Mouse (Mus musculus) urinary bladder, postnatal 25 days (tissue): ENCODE results near the gene Sec63.
A peak's percentile ranks its signal among the peaks of the same experiment; 100 is the strongest.

Source experiments
- DNase-seq: peaks from one replicate; pipeline ENCODE4 v3.0.0; 2022; ENCODE audit warnings: low spot score

Sec63 gene

DNA sequence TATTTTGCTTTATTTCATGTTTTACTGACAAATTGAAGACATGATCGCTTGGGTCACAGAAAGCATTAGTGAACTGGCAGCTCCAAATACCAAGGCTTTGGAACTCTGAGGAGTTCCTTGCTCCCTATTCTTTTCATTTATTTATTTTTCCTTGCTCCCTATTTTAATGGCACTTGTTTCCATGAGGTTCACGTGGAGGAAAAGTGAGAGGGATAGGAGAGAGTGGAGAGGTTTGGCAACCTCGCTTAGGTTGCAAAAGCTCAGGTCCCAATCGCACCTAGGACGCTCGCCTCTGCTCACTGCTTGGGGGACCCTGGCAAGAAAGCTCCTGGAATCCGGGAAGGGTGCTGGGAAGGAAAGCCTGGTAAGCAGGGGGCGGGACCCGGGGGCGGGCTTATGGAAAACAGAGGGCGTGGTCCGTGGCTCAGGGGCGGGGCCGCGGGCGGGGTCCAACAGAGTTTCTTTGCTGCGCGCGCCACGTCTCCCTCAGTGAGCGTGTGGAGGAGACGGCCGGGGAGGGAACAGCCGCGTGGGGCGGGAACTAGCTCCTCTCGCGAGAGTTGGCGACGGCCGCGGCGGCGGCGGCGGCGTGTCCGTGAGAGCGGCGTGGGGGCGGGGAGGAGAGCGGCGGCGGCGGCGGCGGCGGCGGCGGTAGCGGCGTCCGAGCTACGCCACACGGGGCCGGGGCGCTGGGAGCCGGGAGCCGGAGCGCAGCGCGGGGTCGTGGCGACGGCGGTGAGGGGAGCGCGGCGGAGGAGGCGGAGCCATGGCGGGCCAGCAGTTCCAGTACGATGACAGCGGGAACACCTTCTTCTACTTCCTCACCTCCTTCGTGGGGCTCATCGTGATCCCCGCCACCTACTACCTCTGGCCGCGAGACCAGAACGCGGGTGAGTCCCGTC, at the start of gene Sec63:
Gene Sec63 (plus strand): TSS at position 498 of the 902 bp plus-strand sequence.
- DNase-seq, result peak; percentile 98

DNA sequence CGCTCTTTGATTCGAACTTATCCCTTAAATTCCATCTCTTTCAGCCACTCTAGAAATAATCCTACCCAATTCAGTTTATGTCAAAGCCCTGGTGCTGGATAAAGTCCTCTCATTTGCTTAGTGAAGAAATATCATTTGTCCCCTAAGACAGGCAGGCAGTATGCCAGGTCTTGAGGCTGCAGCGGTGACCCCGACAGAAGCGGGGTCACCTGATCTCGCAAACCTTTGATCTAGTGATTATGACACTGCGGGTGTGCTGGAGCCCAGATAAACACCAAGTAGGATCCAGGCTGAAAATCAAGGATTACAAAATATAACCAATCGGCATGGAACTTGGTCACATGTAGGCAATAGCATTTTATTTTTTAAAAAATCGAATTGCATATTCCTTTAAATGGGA, 46.6 kb upstream of the Sec63 start:
- DNase-seq, result no peak

DNA sequence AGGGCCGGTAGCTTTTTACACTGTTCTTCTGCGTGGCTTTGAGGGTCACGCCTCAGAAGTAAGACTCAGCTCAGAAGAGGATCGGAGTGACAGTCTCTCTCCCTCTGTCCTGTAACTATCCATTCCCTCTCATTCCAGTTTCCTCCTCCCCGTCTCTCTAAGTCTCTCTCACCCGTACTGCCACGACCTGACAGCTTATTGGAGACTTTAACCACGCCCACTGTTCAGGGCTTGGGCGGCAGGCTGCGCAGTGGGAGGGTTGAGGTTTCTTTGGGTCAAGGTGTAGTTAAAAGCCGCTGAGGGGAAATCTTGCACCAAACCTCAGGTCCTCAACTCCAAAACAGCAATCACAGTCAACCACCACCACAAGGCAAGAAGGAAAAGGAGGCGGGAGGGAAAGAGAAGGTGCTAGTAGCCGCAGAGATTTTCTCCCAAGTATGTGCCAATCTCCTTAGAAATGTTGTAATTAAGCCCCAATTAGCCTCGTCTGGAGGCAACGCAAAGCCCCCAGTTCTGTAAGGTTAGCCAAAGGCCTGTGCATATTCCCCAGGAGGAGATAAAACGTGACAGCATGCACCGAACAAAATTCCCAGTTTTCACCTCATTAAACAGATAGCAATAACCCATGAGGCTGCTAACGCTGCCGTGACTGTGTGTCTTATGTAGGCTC, 45.8 kb upstream of the Sec63 start:
- DNase-seq, result no peak

DNA sequence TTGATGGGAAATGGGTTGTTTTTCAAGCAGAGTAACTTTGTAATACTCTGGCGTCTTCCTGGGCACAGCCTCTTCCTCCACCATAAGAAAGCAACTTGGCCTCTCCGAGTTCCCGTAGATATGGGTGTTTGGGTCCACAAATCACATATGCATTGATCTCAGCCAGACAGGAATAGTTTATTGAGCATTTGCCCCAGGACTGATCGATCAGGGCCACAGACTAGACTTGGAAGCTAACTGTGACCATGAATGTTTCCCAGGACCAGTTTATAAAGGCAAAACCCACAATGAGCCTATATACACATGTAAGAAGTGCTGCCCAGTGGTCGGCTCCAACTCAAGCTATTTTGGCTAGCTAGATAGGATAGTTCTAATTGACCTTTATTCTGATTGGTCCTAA, 39.2 kb upstream of the Sec63 start:
- no peak for DNase-seq

DNA sequence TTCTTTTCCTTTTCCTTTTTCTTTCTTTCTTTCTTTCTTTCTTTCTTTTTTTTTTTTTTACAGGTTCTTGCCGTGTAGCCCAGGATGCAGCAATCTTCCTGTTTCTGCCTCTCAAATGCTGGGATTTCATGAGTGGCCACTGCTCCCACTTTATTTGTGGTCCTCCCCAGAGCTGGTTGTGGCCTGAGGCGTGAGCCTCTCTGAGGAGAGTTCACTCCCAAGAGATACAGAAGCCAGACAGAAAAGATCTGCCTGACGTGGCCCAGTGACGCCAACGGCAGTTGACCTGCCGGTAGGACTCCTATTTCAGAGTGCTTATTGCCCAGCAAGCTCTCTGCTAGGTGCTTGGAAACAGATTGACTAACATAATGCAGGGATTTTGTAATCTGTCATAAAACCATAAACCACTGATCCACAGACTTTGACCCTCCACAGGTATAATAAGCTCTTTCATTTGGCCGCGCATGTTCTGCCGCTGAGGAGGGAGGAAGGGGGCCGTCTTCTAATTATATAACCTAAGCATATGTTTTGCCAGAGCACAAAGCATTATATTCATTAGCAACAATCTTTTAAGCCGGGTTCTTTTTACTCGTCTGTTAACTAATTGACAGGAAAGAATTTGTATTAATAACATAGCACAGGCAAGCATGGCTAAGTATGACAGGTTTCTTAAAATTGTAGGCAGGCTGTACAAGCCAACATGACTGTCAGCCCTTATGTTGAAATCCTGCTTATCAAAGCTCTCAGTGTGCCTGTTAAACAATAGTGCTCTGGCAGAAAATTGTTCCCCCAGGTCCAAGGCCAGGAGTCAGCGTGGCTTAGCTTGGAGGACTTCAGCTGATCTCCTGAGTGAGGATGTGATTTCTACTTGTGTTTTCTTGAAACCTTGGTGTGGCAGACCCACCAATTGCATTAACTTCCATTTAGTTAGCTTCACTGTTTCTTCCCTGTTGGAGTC, 37.7 kb upstream of the Sec63 start:
- DNase-seq, result no peak

DNA sequence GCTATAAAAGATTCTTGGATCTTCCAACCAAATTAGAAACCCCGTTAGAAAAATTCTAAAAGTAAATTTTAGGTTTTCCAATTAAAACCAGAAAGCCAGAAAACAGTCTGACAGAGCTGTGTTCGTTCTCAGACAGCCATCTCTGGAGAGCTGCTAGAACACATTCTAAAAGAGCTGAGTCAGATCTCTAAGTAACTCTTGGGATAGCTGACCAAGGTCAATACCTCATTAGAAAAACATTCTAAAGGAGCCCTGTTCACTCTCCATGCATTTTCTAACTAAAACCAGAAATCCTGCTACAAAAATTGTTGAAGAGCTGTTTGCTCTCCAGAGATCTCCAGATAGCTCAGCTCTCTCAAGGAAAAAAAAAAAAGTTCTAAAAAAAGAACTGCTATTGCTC, 31.7 kb upstream of the Sec63 start:
- no peak for DNase-seq

DNA sequence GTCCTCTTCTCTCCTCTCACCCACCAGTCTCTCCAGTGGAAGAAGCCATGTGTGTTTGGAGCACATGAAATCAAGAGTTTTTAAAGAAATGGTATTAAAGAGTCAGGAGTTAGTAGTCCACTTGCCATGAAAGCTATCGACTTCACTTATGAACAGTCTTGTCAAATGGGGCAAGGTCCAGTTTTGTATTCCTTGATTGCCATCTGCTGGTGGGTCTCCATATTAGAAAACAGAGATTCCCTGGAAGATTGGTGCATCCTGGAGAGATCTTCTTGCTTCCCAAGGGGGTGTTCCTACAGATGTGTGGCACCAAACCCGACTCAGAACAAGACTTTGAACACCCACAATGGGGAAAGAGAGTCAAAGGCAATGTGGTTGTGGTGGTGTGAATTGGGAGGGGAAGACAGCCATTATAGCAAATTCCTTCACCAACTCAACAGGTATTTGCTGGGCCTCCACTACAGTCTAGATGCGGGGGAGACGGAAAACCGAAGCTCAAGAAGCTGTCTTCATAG, 26.7 kb upstream of the Sec63 start:
- DNase-seq, result no peak

DNA sequence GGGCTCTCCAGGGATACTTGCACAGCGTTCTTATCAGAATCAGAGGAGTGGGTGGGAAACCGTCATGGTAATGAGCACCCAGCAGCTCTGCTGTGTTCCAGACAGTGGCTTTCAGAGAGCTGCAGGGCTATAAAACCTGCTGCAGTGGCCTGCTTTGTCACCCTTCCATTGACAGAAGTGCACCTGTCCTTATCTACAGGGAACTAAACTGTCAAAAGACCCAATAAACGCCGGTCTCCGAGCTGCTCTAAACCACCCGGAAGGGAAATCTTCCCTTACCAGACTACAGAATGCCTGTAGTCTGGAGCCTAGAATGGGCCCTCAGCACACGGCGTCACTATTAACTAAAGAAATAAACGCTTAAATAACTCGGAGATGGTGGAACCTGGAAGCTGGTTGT, 9.5 kb upstream of the Sec63 start:
- DNase-seq, result no peak

DNA sequence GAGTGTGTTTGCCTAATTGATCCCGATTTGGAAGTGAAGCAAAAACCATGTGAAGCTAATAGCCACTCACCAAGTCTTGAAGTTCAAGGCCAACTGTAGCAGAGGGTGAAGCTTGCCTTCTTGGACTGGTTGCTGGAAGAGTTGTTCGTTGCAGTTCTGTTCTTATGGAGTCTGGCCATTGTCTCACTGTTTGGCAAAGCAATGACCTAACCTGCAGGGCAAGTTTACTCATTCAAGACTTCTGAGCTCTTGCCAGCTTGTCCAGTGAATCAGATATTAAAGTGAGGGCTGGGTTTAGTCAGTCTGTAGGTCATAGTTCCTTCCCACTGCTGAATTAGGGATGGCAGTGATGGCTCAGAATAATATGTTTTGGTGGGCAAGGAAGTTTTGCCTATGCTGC, 7.0 kb upstream of the Sec63 start:
- DNase-seq, result no peak

DNA sequence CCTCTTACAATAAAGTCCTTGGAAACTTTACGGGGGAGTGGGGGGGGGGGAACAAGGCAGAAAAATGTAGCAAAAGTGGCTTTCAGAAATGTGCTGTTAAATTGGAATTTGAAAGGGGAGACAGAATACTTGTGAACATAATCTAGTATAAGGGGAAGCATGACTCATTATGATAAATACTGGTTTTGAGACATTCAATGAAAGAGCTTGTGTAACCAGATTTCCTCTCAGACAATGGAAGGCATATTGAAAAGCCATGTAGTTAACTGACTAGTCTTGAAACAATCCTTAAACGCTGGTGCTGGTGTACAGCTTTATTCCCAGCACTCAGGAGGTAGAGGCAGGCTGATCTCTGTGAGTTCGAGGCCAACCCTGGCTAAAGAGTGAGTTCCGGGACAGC, 1.6 kb upstream of the Sec63 start:
- no peak for DNase-seq

DNA sequence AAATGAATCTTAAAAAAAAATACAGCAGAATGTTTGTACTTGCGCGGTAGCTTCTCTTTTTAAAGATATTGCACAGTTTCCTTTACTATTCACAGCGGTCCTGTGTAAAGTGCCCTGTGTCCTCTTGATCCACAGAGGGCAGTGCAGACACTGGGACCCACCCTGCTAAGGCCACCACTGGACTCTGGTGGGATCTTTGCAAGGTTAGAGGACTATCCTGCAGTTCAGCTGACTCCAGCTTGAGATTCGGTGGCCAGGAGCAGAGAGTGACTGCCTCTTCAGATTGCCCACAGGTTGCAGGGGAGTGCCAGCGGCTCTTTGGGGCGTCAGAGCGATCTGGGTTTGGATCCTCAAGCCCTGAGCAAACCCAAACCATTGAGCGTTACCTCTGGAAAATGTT, 967 bp upstream of the Sec63 start:
- DNase-seq, result no peak

DNA sequence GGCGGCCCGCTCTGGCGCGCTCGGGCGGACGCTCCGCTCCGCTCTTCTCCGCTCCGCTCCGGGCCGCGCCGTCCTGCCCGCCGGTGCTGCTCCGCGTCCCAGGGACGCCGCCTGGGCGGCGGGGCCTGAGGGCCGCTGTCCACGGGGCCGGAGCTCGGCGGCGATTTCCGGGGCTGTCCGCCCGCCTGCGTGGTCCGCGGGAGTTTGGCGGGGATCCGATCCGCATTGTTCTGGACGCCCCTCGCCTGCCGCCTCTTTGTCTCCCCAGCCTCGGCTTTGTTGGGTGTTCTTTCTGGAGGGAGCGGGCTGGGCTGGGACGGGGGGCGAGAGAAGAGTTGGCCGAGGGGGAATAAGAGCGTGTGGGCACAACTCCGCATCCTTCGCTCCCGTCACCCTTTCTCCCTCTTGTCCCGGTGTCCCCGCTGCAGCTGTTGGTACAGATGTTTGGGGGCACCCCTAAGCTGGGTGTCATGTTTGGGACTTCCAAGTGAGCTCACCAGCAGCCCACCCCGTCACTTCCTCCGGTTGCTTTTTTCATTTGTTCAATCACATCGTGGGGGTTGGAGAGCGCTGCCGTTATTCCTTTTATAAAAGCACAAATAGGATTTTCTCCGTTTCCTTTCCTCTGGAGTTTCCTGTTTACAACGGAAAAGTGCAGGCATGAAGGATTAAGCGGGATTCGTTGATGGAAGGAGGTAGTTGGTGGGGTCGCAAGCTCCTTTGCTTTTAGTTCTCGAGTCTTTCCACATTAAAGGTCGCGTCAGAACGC, 789 bp downstream of the Sec63 start:
- no peak for DNase-seq

DNA sequence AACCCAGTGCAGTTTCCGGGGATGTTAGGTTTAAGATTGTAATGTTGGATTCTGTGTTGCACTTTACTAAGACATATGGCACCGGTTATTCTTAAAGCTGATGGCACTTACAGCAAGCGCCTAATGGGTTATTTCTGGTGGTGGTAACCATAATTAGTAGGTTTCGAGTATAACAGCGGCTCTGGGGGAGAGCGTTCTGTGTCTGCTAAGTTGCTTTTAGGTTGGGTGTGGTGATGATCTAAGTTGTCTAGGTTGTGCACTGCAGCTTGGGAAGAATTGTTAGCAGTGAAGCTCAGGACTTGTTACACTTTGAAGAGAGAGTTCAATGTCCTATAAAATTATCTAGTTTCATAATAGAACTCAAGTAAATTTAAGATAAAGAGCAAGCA, 1.4 kb downstream of the Sec63 start:
- DNase-seq, result no peak

DNA sequence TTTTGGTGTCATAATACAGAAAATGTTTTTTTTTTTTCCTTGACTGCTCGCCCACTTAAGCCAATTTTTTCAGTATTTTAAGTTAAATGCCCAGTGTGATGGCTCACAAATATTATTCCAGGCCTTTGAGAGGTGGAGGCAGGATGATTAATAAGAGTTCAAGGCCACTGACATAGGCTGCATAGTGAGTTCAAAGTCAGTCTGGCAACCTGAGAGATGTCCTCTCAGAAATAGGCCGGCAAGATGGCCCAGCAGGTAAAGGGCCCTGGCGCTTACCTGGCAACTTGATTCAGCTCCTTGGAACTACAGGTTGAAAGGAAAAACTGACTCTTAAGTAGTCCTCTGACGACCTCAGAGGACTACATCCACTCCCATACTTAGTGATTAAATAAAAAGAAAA, 1.9 kb downstream of the Sec63 start:
- DNase-seq, result no peak

DNA sequence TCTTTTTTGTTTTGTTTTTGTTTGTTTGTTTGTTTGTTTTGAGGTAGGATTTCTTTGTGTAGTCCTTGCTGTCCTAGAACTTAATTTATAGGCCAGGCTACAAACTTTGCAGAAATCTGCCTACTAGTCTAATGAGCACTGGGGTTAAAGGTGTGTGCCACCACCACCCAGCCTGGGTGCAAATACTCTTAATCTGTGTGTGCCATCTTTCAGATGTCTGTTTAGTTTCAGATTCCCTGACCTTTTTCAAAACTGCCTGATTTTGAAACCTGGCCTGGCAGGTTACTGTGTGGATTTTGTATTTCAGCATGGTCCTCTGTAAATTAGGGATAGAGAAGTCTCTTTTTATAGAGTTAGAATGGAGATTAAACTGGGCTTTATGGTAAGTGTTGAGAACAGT, 4.0 kb downstream of the Sec63 start:
- no peak for DNase-seq

DNA sequence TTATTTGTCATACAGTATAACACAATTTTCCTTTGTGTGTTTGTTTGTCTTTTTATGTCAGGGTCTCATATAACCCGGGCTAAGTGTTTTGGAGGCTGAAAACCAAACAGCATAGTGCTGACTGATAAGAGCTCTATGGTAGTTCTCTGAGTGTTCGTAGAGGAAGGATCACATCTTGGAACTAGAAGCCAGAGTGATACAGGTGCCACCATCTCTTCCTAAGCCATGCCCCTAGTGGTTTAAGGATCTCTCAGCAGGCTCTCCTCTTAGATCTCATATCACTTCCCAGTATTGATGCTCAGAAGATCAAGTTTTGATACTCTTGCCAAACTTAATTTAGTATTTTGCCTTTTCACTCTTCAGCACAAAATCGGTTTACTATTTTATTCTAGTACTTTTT, 14.2 kb downstream of the Sec63 start:
- no peak for DNase-seq

DNA sequence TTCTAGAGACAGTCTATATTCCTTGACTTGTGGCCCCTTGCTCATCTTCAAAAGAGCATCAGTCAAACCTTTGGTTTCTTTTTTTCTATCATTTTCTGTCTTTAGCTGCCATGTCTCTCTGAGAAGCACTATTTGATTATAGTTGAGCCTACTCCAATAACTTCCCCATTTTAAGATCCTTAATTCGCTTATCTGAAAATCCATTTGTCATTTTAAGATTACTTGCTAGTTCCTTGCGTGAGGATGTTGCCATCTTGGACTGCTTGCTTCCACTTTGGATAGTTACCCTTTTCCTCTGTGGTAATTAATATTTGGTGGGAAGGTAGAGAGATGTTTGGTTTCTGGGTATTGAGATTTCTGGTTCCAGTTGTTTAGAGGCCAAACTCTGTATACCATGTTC, 19.5 kb downstream of the Sec63 start:
- no peak for DNase-seq

DNA sequence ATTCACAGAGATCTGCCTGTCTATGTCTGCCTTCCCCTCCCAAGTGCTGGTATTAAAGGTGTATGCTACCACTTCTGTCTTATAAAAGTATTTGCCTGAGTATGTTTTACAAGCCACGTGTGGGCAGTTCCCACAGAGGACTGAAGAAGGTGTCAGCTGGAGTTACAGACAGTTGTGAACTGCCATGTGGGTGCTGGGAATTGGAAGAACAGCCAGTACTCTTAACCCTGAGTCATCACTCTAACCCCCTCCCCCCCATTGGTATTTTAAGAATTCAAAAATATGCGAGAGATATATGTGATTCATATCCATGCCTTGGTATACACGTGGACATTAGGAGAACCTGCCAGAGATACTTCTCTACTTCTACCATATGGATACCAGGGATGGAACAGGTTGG, 20.4 kb downstream of the Sec63 start:
- DNase-seq, result no peak

DNA sequence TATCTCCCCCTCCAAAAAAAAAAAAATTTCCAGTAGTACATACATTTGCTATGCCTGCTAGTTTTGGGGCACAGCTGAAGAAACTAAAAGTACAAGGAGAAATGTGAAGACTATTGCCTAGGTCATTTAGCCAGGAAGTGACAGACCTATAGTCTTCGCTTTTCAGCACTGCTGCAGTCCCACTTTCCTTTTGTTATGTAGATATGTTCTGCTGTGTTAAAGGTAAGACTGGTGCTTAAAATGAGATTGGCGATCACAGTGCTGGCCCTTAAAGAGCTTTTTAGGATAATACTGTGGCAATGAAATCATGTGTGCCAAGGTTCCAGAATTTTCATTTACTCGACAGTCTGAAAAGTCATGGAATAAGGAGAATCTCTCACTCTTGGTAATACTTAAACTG, 39.6 kb downstream of the Sec63 start:
- no peak for DNase-seq

DNA sequence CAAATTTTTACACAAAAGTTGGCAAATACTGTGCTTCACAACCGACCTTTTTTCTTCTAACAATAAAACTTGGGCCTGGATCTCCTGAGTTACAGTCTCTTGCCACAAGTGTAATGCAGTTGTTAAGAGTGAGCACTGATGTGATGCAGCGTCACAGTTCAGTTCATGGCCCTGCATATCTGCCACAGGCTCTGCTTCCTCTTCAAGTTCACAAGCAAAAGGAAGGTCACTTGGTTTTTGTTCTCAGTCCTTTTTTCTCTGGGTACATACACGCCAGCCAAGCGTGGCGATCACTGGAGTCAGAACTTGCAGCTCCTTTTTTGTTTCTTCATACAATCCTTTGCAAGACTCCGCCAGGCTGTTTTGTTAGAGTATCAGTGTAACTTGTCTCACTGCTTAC, 64.6 kb downstream of the Sec63 start:
- no peak for DNase-seq

DNA sequence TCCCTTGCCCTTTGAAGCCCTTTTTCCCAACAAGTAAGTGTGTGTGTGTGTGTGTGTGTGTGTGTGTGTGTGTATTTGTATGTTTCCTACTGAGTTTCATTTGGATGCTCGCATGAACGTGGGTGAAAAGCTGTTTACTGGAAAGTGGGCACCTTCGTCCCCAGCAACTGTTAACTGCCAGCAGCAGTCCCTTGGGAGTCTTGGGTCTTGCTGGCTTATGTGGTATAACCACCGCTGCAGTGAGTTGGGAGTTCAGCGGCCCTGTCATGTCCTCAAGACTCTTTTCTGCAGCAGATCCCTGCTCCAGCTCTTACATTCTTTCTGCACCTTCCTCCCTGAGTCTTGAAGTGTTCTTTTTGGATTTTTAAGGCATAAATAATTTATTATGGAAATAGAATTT, 65.9 kb downstream of the Sec63 start:
- no peak for DNase-seq

DNA sequence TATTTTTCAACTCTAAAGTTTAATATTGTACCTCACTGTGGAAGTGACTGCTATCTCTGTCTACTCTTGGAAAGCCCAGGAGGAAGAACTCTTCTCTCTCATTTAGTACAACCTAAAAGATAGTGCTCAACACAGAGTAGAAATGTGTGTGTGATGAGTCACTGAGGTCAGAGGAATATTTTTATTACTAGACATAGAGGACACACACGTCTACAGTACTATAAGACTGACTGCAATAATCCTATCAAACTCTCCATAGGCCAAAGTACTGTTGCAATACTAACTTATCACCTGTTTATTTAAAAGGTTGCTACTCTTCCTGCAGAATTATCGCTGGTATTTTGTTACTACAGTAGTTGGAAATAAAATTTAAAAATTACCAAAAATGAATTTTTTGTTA, 68.7 kb downstream of the Sec63 start:
- DNase-seq, result no peak
